Mouse (Mus musculus) adrenal gland, postnatal 4 days (tissue): Measurements from ENCODE around the gene Rfxank. TPM values are rescaled to one million over a fixed set of nuclear protein-coding genes. Genes with fewer than 3 reads are reported as not detected.

Experiments used
- DNase-seq, 2 experiments: peaks; one replicate each; pipeline ENCODE4 v3.0.0; 2021 to 2022; ENCODE audit warnings: low spot score in 2 of 2, mixed read lengths in 2 of 2
- long read RNA-seq, 2 experiments: library from polyadenylated mRNA; stranded (forward); transcript quantifications; one replicate each; pipeline ENCODE4 v2.0.0; 2021
- total RNA-seq, 2 experiments: library from RNA; stranded (reverse); gene quantifications; 2 replicates each; pipeline ENCODE4 v1.2.3; 2021

Rfxank gene
- total RNA-seq = 10 to 100 TPM; 15.9 to 18.9 TPM
- long read RNA-seq, experiment 1, partial matches to known transcripts = 0 of 7 reads
- long read RNA-seq, experiment 1, other reads (novel, unspliced or antisense) = 3 of 7 reads
- long read RNA-seq, experiment 2, partial matches to known transcripts = 0 of 8 reads
- long read RNA-seq, experiment 2, other reads (novel, unspliced or antisense) = 2 of 8 reads

- DNase-seq = peak; percentile 94 to 98
Observed at GRCm38 (mm10) chr8:70139026-70139857, at the start of gene Rfxank, which contains the start of the genes Borcs8 and Mef2b. Gene Rfxank, minus strand, starts transcription at chr8:70139154. Gene Borcs8, plus strand, starts transcription at chr8:70139499. Gene Mef2b, plus strand, starts transcription at chr8:70139711.

GRCm38 (mm10) chr8:70188707-70189106 lies 49.8 kb upstream of the Rfxank start:
- DNase-seq = no peak

- DNase-seq = no peak
Observed at GRCm38 (mm10) chr8:70183194-70183593, 44.2 kb upstream of the Rfxank start.

GRCm38 (mm10) chr8:70181903-70182252 lies 42.9 kb upstream of the Rfxank start:
- DNase-seq = no peak

- DNase-seq = no peak
Observed at GRCm38 (mm10) chr8:70181212-70181902, 42.4 kb upstream of the Rfxank start.

- no peak for DNase-seq
Observed at GRCm38 (mm10) chr8:70179082-70179481, 40.1 kb upstream of the Rfxank start.

- no peak for DNase-seq
Observed at GRCm38 (mm10) chr8:70178231-70178630, 39.3 kb upstream of the Rfxank start.

- no peak for DNase-seq
Observed at GRCm38 (mm10) chr8:70174079-70174478, 35.1 kb upstream of the Rfxank start.

GRCm38 (mm10) chr8:70173320-70173719 lies 34.4 kb upstream of the Rfxank start:
- DNase-seq = no peak

GRCm38 (mm10) chr8:70172043-70172681 lies 33.2 kb upstream of the Rfxank start, which contains the start of gene Tmem161a:
Gene Tmem161a, plus strand, starts transcription at chr8:70172356.
- peak; percentile 55 to 77 for DNase-seq

- no peak for DNase-seq
Observed at GRCm38 (mm10) chr8:70171240-70171639, 32.3 kb upstream of the Rfxank start.

GRCm38 (mm10) chr8:70170748-70171147 lies 31.8 kb upstream of the Rfxank start:
- DNase-seq = no peak

- no peak for DNase-seq
Observed at GRCm38 (mm10) chr8:70170116-70170515, 31.2 kb upstream of the Rfxank start.

- DNase-seq = peak; percentile 41 to 48
Observed at GRCm38 (mm10) chr8:70166504-70167110, 27.7 kb upstream of the Rfxank start.

- DNase-seq = no peak
Observed at GRCm38 (mm10) chr8:70163316-70163715, 24.4 kb upstream of the Rfxank start.

GRCm38 (mm10) chr8:70160015-70160414 lies 21.1 kb upstream of the Rfxank start:
- DNase-seq = no peak

- DNase-seq = no peak
Observed at GRCm38 (mm10) chr8:70159211-70159610, 20.3 kb upstream of the Rfxank start.

GRCm38 (mm10) chr8:70158069-70158853 lies 19.3 kb upstream of the Rfxank start:
- DNase-seq = peak in 1 of 2 experiments; percentile 24

GRCm38 (mm10) chr8:70157240-70157800 lies 18.4 kb upstream of the Rfxank start:
- DNase-seq = no peak
